Mouse (Mus musculus): Measurements from ENCODE around the gene Arl5c.

The Arl5c gene

DNA sequence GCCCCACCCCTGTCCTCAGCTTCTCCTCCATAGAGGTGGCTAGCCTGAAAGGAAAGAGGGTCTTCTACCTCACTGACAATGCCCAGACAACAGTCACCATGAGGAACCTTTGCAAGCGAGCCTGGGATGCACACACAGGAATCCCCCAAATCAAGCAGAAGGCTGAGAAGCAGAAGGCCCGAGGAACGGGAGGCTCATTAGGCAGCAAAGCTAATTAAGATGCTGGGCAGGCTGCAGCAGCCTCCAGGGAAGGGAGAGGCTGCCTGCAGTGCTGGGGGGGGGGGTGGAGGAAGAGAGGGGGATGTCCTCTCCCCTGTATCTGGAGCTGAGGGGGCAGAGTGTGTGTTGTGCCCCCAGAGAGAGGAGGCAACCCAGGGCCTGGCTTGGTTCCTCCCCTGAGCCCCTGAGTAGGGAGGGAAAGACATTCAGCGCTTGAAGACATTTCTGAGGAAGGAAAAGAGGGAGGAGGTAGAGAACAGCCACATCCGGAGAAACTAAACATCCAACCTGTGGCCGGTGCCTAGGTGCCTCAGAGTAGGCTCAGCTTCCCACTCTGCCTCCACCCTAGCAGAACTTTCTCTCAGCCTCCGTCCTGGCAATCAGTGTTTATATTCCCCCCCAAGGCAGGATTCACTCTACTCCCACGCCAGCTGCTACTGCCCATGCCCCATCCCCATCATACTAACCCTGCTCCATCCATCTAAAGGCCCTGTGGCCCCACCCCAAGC is 24.1 kb upstream of the Arl5c start:
- DNase-seq (ENCODE audit: low spot score): no peak

DNA sequence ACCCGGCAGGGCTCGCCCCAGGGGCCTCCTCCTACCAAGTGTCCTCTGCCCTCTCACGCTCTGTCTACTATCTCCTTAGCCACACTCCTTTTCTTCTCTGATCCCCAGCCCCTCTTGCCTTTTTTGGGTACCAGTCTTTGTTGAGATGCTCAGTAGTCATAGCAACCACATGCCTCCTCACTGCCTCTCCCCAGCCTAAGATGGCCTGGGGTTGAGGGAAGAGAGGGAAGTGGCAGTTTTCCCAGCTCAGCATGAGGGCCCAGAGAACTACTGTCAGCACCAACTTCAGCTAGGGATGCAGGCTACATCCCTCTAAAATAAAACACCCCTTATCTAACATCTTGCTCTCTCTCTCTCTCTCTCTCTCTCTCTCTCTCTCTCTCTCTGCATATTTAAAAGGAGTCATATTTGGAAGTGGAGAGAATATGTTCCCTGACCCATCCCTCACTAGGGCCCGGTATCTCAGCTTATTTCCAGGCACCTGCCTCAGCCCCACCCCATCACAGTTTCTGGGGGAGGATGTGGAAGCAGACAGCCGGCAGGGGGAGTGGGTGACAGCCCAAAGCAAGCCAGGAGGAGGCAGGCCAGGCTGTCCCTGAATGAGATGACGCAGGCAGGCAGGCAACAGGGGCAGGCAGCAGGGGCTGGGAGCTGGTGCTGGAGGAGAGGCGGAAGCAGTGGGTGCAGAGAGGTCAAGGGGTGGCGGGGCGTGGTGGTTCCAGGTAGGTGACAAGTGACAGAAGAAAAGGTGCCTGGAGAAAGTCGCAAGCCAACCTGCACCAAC is 23.1 kb upstream of the Arl5c start:
- no peak for DNase-seq (ENCODE audit: low spot score)

DNA sequence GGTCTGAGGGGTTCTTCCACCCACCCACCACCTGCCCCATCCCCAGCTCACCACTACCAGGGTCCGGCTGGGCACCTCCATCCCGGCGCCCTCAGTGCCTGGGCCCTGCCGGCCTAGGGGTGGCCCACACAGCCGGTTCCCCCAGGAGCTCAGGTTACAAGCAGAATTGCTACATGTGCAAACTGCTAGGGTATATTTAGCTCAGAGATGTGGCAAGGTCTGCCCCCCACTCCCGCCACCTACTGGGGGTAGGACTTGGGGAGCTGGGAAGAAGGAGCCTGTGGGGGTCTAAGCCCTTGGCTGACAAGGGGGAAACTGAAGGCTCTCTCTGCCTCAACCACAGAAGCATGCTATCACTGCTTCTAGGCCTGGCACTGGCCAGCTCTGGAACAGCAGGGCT is 22.2 kb upstream of the Arl5c start:
- DNase-seq (ENCODE audit: low spot score): no peak

DNA sequence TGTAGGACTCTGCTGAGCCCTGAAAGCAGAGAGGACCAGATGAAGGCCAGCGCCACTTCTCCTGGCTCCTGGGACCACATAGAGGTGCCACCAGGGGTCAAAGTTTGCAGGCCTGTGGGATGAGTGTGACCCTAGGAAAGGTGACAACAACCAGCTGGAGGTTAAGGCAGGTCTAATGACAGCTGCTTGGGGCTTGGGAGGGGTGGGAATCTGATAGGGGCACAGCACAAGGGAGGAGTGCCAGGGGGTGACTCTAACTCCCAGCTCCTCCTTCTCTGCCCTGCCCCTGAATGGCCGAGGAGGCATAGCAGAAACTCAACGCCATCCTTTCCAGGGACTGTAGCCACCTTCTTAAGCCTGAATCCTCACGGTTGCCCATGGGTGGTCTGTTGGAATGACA is 20.8 kb upstream of the Arl5c start:
- no peak for DNase-seq (ENCODE audit: low spot score)

GRCm38 (mm10) chr11:98016177-98016576 is 20.2 kb upstream of the Arl5c start:
- DNase-seq (ENCODE audit: low spot score): no peak

- no peak for DNase-seq (ENCODE audit: low spot score)
Observed at GRCm38 (mm10) chr11:98012831-98013230, 16.9 kb upstream of the Arl5c start.

GRCm38 (mm10) chr11:98011716-98012115 is 15.7 kb upstream of the Arl5c start:
- no peak for DNase-seq (ENCODE audit: low spot score)

DNA sequence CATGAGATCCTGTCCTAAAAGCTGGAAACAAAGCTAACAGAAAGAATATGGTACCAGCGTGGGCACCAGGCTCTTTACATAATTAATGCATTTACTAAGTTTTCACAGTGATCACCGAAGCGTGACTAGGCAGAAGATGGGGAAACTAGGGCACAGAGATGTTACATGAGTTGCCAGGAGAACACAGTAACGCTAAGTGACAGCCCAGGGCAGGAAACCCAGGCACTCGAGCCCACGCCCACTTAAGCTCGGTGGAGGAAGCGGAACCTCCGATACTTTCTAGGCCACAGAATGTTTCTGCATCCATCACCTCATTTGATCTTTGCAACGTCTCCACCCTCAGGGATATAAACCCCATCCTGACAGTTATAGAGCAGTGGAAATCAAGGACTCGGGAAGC is 12.1 kb upstream of the Arl5c start:
- no peak for DNase-seq (ENCODE audit: low spot score)

GRCm38 (mm10) chr11:98005686-98006085 is 9.7 kb upstream of the Arl5c start:
- no peak for DNase-seq (ENCODE audit: low spot score)

- DNase-seq (ENCODE audit: low spot score): no peak
Observed at GRCm38 (mm10) chr11:98005076-98005475, 9.1 kb upstream of the Arl5c start.

GRCm38 (mm10) chr11:98004161-98004560 is 8.2 kb upstream of the Arl5c start:
- no peak for DNase-seq (ENCODE audit: low spot score)

DNA sequence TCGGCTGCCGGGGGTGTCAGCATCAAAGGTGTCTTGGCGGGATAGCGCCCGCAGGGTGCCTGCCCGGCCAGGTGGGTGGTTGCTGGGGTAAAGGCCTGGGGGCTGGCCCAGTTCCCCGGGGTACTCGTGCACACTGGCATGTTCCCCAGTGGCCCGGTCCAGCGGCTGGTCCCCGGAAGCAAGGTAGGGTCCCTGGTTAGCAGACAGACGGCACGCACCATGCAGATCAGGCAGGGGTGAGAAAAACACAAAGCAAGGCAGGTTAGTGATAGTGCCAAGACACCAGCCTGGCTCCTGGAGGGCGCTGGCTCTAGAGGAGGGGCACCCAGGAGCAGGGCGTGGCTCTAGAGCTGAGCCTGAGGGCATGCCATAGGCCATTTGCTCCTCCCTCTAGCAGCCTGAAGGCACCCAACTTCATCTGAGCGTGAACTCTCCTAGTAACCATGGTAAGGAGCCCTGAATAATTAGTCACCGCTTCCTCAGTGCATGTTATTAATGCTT is 7.2 kb upstream of the Arl5c start:
- DNase-seq (ENCODE audit: low spot score): no peak

DNA sequence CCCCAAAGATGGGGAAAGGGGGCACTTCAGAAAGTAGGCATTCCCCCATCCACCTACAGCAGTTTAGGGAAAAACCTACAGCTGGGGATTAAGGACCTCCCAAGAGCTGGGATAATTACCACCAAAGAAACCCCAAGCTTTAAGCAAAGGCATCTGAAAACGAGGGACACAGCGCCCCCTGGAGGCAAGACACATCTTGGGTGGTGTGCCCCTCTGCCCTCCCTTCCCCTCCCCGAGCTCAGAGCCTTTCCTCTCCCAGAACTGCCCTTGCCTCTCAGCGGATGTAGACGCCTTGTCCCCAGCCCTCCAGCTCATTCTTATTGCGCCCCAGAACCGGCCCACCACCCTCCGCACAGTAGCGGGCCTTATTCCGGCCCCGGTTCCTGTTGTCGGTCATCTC is 6.6 kb upstream of the Arl5c start:
- peak; percentile 82 for DNase-seq (ENCODE audit: low spot score)

GRCm38 (mm10) chr11:98001986-98002385 is 6.0 kb upstream of the Arl5c start:
- DNase-seq (ENCODE audit: low spot score): no peak

- no peak for DNase-seq (ENCODE audit: low spot score)
Observed at GRCm38 (mm10) chr11:98001351-98001824, 5.4 kb upstream of the Arl5c start.

- peak; percentile 61 for DNase-seq (ENCODE audit: low spot score)
Observed at GRCm38 (mm10) chr11:98000378-98001140, 4.6 kb upstream of the Arl5c start.

- no peak for DNase-seq (ENCODE audit: low spot score)
Observed at GRCm38 (mm10) chr11:97999748-98000147, 3.8 kb upstream of the Arl5c start.

DNA sequence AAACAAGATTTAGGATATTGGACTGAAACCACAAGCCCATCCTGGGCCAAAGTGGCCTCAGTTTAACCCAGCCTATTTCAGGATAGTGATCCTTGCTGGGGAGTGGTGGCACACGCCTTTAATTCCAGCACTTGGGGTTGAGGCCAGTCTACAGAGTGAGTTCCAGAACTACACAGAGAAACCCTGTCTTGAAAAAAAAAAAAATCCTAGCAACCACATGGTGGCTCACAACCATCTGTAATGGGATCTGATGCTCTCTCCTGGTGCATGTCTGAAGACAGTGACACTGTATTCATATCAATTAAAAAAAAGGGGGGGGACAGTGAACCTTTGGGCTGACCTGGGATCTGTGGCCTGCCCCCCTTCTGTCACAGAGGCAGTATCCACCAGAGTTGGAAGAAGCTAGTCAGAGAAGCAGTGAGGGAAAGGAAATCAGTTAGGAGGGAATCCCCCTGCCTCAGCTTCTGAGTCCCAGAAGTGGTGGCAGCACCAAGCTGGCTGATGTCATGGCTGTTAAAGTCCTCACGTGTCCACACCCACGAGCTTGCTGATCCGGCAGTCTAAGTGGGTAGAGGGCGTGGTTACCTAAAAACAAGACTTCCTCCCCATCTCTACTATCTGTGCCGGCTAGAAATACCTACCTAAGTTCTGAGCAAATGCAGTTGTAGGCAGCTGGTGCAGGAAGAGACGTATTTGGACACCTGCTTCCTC is 3.1 kb upstream of the Arl5c start:
- DNase-seq (ENCODE audit: low spot score): peak; percentile 59

- DNase-seq (ENCODE audit: low spot score): no peak
Observed at GRCm38 (mm10) chr11:97998074-97998793, 2.3 kb upstream of the Arl5c start.

- no peak for DNase-seq (ENCODE audit: low spot score)
Observed at GRCm38 (mm10) chr11:97997387-97997960, 1.5 kb upstream of the Arl5c start.

DNA sequence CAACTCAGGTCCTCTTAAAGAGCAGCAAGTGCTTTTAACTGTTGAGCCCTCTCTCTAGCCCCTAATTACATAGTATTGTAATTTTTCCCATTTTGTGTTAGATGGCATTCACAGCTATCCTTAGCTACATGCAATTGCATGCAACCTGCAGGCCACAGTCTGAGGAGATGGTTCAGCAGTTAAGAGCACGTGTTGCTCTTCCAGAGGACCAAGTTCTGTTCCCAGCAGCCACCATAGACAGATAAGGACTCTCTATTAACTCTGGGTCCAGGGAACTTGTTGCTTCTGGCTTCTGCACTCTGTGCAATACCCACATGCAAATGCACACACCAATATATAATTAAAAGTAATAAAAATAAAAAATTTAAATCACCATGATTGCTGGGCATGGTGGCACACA is 710 bp upstream of the Arl5c start:
- no peak for DNase-seq (ENCODE audit: low spot score)

Data from lung, postnatal 25 days (tissue).